Mouse (Mus musculus): ENCODE data around the gene 4930523C07Rik. TPM values are rescaled to one million over a fixed set of nuclear protein-coding genes. Genes with fewer than 3 reads are reported as not detected.
A peak's percentile ranks its signal among the peaks of the same experiment; 100 is the strongest.

Gene 4930523C07Rik
- 100 to 1,000 TPM; 144 to 219 TPM for polyA plus RNA-seq (2017; shearing (Covaris generic))

DNA sequence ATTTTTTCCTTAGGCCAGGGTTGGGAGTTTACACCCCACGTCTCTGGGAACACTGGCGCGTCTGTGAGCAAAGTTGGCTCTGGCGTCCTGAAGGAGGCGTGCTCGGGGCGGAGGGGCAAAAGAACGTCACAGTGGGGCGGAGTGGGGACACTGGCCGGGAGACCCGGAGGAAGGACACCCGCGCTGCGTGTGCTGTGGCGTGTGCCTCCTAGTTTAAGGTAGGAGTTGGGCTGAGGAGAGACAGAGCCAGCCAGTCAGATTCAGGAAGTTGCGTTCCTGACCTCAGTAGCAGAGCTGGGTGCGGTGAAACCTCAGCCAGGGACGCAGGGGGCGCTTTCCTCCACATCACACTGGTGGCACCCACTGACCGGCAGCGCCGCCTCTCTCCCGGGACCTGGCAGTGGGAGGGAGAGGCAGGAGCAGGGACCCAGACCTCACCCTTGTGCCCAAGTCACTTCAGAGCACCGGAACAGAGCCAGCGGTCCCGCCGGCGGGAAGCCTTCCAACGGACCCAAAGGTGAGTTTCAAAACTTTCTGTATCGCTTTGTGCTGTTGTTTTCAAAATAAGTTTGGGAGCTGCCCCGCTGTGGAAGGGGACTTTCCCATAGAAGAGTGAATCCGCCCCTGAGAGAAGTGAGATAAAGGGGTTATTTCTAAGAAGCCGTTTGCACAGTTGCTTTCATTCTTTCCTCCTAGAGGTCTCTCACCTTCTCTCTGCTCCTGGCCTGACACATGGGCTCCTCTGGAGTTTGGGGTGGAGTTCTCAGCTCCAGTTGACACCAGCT is at the start of gene 4930523C07Rik:
Gene 4930523C07Rik (plus strand): TSS at position 146 of the 785 bp plus-strand sequence.
- peak; percentile 62 for ATAC-seq

DNA sequence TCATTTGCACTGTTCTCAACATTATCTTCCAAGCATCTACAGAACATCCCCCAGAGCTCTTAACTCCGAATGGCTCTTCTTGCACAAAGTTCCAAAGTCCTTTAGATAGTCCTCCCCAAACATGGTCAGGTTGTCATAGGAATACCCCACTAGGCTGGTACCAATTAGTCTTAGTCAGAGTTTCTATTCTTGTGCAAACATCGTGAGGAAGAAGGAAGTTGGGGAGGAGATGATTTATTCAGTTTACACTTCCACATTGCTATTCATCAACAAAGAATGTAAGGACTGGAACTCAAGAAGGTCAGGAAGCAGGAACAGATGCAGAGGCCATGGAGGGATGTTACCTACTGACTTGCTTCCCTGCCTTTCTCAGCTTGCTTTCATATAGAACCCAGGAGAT is 46.9 kb upstream of the 4930523C07Rik start:
- no peak for ATAC-seq

DNA sequence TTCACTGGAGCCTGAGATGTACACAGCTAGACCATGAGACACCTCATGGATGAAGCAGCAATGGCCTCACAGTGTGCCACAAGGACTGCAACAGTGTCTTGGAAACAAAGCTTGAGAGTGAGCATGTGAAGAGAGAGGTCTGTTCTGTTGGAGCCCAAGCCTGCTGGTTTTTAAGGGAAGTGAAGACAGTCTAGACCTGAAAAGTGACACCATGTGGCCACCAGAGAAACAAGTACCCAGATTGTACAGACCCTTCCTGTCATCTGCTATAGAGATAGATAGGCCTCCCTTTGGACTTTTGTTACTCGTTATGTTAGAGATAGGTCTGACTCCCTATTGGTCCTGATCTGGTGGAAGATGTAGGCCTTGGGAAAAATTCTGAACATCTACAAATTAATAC is 45.8 kb upstream of the 4930523C07Rik start:
- no peak for ATAC-seq

DNA sequence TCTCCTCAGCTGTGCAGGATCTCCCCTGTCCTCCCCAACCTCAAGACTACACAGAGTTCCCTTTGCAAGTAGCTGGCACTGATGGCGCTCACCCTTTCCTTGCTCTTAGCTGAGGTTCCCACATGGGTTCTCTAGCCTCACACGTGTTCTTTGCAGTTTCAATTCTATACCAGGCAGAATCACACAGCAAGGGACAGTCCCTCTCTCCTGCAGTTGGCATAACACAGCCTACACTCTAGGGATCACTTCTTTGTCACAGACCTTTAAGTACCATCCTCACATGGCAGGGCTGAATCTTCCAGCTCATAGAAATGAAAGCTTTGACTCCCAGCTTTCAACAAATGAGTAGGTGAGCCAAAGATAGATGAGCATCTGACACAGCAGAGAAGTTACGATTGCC is 45.0 kb upstream of the 4930523C07Rik start:
- ATAC-seq = peak; percentile 88

DNA sequence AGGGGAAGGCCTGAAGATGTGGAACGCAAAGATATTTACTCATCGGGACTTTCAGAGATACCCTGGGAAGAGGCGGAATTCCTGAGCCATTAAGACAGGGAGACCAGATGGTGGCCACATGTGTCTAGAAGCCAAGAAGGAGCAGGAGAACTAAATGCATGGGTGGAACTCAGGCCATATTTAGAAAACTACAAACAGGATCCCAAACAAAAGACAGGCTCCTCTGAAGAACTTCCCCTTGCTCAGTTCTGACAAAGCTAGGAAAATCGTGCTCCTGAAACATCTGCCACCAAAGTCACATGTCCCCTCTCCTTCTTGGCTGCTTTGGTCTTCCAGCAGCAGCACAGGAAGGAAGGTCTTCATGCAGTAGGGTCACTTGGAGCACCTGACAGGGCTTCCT is 38.9 kb upstream of the 4930523C07Rik start:
- no peak for ATAC-seq

DNA sequence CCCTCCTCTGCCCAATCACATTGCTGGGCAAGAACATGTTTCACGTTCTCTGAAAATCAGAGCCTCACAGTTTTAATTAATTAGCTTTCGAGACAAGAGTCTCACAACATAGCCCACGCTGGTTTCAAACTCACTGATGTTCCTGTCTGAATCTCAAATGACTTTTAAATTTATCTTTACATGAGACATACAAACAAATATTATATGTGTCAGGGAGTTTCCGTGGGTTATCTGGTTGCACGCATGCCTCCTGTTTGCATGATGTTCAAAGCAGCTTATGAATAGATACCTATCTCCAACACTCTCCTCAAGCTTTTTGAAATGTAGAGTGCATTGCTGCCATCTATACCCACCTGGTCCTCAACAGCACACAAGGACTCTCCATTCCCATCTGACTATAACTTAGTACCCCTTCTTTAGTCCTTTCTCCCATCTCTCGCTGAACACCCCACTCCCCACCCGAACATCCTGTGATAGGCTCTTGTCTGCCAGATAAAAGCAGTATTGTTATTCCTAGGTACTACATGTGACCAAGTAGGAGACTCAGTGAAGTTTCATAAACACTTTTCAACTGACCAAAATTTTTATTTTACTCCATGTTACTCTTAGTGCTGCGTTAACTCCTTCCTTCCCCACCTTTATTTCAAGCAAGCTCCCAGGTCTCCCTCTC is 37.1 kb upstream of the 4930523C07Rik start:
- ATAC-seq = peak; percentile 76

DNA sequence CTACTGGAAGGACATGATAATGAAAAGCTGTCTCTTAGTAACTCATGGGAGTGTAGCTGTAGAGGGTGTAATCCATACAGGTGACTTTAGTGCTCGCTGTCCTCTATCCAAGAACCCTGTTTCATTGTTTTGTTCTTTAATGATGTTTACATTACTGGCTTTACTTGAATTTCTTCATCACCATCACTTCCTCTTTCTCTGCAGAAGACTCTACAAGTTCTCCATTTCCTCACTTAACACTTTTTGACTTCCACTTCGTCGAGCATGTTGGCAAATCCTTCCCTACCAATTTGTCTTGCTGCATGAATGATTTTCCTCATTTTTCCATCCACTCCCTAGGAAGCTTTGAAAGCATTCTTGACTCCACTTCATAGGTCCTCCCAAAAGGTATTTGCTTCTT is 31.1 kb upstream of the 4930523C07Rik start:
- ATAC-seq = no peak

DNA sequence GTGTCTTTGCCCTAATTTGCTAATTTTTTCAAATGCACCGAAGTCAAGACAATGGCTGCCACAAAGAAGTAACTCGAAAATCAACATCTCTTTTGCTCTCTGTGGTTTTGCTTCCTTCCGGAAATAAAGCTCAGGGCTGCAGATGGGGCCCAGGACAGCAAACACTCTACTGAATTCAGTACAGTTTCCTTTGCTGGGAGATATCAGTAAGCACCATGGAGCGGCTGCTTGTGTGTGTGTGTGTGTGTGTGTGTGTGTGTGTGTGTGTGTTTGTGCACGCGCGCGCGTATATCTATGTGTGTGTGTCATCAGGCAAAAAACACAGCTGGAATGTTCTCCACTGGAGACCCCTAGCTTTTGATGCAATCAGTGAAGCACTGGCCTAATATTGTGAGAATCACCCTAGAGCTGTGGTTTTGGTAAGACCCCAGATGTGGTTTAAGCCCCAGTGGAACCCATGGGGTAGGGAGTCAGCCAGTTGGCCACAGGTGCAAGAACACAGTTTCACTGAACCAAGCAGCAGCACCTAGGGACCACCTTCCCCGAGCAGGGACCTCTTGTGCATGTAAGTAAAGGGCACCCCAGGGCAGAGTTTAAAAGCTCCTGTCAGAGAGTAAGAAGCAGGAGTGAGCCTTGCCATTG is 19.7 kb upstream of the 4930523C07Rik start:
- ATAC-seq = peak; percentile 93

DNA sequence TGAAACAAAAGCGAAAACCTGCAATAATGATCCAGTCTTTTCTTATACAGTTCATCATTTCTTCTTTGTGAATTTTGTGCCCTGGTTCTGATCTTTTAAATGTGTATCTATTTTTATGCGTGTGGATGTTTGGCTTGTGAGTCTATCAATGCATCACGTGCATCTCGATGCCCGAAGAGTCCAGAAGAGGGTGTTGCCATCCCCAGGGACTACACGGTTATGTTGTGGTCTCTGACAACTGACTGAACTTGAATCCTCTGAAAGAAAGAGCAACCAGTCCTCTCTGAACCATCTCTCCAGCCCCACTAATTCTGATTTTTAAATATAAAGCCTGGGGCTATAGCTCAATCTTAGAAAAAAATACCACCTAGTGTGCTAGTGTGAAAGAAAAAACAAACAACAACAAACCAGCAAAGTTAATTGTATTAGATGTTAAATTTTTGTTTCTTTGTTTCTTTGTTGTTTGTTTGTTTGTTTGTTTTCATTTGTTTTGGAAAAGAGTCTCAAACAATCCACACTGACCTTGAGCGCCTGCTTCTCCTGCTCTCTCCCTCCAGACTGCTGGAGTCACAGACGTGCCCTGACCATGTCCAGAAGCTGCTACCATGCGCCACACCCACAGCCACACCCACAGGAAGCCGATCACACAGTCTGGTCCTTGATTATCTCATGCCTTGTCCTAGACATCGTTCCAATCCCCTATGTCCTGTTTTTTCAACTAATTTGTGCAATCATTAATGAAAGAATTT is 18.9 kb upstream of the 4930523C07Rik start:
- peak; percentile 28 for ATAC-seq

DNA sequence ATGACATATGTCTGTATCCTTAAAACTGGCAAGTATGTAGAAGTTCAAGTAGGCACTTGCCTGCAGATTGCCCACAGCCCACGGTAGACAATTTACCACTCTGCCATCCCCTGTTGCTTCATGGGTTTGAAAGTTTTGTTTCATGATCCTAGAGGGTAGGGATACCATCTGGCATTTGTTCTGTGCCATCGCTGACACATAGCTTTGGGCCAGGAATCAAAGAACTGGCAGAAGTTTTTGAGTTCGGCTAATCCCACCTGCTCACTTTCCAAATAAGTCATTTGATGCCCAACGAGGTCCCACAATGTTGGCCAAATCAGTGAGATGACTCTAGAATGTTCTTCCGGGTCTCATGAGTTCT is 18.3 kb upstream of the 4930523C07Rik start:
- no peak for ATAC-seq

DNA sequence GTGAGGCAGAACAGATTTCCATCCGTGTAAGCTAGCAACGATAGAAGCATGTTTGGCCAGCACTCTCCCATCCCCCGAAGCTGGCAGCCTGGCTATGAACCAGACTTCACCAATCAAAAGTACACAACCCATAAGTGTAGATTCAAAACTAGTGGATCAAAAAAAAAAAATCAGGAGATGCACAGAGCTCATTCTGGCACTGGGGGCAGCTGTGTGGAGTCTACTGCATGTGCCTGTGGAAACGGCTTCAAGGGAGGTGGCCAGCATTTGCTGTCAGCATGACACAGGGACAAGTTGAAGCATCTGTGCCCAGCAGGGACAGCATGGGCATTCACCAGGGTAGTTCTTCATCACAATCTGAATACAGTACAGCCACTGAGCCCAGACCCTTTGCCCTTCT is 16.2 kb upstream of the 4930523C07Rik start:
- ATAC-seq = no peak

DNA sequence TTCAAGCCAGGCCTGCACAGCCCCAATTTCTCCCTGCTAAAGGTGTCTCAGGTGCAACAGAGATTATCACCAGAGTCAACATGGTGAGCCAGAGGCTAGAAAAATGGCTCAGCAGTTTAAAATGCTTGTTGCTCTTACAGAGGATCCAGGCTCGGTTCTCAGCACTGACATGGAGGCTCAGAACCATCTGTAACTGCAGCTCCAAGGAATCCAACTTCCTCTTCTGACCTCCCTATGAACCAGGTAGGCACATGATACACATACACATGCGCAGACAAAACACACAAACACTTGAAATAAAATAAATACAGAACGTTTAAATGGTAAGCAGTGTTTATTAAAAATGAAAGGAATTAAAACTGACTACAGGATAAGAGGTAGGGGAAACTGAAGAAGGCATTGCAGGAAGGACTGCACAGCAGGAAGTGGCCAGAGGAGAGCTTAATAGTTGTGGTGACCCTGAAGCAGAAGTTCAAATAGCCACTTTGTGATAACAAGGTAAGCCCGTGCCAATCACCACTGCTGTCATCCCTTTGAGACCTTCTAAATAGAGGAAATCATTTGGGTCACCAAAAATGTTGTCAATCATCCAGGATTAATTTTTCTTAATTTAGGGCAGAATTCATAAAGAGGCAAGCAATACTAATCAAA is 10.1 kb upstream of the 4930523C07Rik start:
- no peak for ATAC-seq

DNA sequence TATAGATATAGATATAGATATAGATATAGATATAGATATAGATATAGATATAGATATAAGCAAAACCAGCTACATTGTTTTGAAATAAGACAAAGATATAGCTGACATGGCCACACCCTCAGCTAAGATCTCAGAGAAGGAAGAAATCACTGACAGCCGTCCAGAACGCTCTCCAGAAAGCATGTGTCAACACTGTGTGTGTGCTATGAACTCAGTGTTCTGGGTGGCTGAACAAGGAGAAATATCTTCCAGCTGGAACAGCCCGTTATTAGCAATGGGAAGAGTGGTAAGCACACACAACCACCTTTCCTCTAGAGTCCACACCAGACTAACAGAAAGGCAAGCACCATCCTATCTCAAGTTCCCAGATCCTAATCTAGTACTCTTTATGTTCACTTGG is 8.6 kb upstream of the 4930523C07Rik start:
- no peak for ATAC-seq

DNA sequence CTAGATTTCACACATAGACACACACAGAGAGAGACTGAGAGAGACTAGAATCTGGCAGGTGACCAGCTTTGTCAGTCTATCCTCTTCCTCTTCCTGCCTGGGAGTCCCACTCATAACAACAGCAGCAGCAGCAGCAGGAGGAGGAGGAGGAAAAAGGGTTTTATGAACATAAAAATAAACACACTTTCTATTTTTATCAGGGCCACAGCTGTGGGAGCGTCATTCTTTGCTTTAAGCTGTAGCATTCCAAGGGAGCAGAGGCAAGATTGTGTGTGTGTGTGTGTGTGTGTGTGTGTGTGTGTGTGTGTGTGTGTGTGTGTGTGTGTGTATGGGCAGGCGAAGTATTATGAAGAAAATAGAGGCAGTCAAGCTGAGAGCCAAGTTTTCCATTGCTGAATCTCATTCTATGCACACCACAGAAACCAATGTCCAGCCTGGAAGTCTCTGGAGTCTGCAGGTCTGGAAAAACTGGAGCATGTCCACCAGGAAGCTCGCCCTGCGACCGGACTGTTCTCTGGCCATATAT is 7.1 kb upstream of the 4930523C07Rik start:
- peak; percentile 56 for ATAC-seq

DNA sequence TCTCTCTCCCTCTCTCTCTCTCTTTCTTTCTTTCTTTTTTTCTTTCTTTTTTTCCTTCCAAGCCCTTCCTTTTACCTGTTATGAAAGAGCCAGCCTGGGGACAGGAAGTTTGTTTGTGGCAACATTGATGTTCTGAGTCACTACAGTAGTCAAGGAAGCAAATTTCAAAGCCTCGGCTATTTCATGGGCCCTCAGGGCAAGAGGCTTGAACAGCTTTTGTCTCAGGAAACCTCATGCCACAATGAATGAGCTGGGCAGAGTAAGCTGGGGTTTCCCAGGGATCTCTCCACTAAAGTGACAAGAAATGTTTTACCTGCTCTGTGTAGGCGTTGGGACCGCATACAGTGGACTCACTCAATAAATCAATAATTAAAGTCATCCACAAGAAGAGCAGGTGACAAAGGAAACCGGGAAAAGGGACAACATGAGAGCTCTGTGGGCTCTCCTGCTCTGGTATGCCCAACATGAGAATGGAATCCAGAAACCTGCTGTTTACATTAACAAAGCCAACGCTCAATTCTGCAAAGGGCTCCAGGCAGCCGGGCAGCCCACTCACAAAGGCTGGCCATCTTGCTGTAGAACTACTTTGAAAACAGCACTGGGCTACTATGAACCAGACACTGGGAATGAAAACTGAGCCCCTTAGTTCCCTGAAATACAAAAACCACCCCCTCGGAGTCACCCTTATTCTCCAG is 4.1 kb upstream of the 4930523C07Rik start:
- ATAC-seq = no peak

DNA sequence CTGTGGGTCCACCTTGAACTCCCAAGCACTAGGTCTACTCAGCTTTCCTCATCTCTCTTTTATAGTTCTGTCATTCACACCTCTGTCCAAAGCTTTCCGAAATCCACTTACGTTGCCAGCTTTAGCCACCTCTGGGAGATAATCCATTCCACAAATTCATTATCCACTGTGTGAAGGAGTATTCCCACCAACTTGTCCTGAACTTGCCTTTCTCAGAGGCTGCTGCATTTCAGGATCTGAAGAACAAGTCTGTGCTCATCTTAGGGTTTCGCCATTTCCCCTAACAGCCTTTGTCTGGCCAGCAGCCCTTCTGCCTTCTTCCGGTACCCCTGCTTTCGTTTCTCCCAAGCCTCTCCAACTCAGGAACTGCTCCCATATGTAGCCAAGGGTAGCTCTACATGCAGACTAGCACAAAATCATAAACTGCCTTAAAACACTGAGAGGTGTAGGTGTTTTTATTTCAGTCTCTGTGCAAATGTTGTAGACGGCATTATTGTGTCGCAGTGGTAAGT is 2.9 kb upstream of the 4930523C07Rik start:
- no peak for ATAC-seq

DNA sequence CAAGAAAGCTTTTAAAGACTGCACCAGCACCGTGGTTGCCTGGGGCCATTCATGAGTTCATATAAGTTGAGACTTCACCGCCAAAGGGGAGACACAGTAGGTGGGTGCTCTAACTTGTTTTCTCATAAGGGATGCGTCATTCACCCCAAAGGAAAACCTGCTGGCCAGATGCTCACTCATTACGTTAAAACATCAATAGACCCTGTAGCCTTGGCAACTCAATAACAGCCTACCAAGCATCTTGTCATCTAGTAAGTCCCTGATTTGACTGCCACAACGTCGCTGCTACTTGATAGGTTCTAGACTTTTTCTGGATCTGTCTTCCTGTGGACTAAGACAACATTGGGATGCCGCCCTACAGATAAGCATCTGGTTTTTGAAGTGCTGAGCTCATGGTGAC is 1.8 kb upstream of the 4930523C07Rik start:
- no peak for ATAC-seq

DNA sequence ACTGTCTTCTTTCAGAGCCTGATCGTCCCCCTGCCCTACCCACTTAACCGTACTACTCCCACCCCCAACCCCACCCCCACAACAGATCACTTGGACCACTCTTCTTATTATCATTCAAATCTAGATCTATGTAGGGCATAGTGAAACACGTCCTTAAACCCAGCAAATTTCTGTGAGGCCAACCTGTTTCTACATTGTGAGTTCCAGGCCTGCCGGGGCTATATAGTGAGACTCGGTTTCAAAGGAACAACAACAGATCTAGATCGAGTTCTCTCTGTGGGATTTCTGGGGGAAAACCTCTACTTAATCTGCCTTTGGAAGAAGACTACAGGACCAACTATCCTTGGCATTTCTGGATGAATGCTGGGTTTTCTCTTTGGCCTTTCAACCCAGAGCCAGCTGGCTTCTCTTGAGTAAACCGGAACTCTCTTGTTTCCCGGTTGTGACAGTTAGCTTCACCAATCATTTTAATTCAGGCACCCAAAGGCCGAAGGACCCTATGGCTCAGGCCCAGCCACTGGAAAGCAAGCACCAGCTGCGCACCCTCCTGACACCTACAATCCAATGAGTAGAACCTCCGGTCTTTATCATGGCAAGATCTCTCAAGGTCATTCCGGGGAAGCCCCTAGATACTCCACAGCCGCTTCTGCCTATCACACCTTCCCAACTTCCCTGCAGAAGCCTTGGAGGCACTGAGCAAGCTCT is 759 bp upstream of the 4930523C07Rik start:
- no peak for ATAC-seq

DNA sequence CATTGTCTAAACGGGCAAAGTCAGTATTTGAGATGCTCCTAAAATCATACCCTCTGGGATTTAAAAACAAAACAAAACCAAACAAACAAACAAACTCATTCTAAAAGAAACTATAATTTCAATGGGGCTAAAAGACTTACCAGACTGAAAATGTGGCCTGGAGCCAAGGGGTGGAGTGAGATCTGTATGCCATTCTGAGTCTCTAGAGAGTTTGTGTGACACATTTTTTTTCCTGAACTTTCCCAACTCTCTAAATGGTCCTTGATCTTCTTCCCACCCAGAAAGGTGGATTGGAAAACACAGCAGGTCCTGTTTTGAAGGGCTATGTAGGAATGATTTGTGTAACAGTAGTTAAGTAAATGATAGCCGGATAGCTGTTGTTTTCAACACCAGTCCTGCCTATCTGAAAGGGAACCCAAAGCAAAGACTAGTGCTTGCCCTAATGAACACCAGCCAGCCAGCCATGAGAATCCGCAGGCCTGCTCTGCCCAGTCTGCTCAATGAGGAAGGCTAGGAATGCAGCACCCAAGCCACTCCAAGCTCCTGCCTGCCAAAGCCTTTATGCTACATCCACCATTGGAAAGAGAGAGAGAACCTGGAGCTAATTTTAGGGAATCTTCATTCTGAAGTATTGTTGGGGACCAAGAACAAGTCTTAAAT is 1.0 kb downstream of the 4930523C07Rik start:
- ATAC-seq = no peak

DNA sequence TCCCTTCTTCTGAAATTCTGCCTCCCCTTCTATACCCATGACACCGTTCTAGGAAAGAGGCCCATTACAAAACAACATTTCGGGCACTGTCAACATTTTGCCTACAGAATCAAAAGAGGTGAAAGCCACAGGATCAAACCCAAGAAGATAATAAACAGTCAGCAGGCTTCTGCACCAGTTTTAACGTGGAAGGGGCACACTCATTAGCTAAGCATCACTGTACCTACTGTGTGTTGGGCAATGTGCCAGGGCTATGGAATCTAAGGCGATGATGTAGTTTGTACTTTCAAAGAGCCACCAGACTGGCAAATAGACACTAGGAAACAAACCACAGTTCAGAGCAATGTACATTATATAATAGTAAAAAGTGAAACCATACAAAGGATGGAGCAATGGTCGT is 1.8 kb downstream of the 4930523C07Rik start:
- no peak for ATAC-seq
